Mouse (Mus musculus) stomach, embryonic 14.5 days (tissue): ENCODE measurements around the gene Epha2. TPM values are rescaled to one million over a fixed set of nuclear protein-coding genes. Genes with fewer than 3 reads are reported as not detected.

ENCODE experiments used
- ATAC-seq: fragments of 200-750 bp; cut with Nextera tagmentation; 2 replicates; pipeline ENCODE4 v1.8.0; 2017; ENCODE audit warnings: low read depth, moderate TSS enrichment; ENCODE audit not compliant: insufficient number of reproducible peaks, insufficient read depth, low FRiP score
- H3K27ac ChIP-seq: fragments of 300-500 bp; sonication (generic); 2 replicates; pipeline ENCODE4 v1.5.1; 2014; ENCODE audit warnings: mild to moderate bottlenecking, low read length, moderate library complexity, mixed read lengths
- H3K27me3 ChIP-seq: fragments of 300-500 bp; sonication (generic); 2 replicates; pipeline ENCODE4 v1.6.1; 2014; ENCODE audit warnings: low read length, control low read depth, mixed read lengths; ENCODE audit not compliant: control insufficient read depth, insufficient read depth
- H3K36me3 ChIP-seq: fragments of 300-500 bp; sonication (generic); 2 replicates; pipeline ENCODE4 v1.6.1; 2014; ENCODE audit warnings: mild to moderate bottlenecking, control low read depth, low read length, moderate library complexity, mixed read lengths; ENCODE audit not compliant: control insufficient read depth, insufficient read depth
- H3K4me1 ChIP-seq: fragments of 300-500 bp; sonication (generic); 2 replicates; pipeline ENCODE4 v1.6.1; 2014; ENCODE audit warnings: low read length, control low read depth, mixed read lengths; ENCODE audit not compliant: control insufficient read depth, insufficient read depth
- H3K4me2 ChIP-seq: fragments of 300-500 bp; sonication (generic); replicated peaks from 2 replicates; pipeline ENCODE4 v1.6.1; 2014; ENCODE audit warnings: low read depth, low read length, control low read depth
- H3K4me3 ChIP-seq: fragments of 300-500 bp; sonication (generic); 2 replicates; pipeline ENCODE4 v1.5.1; 2014; ENCODE audit warnings: low read depth, low read length, control low read depth
- H3K9ac ChIP-seq: fragments of 300-500 bp; sonication (generic); replicated peaks from 2 replicates; pipeline ENCODE4 v1.6.1; 2014; ENCODE audit warnings: low read depth, mild to moderate bottlenecking, control low read depth, low read length, moderate library complexity, mixed read lengths
- H3K9me3 ChIP-seq: fragments of 300-500 bp; sonication (generic); 2 replicates; pipeline ENCODE4 v1.6.1; 2016; ENCODE audit warnings: low read depth, low read length, control low read depth; ENCODE audit not compliant: control insufficient read depth
- WGBS: fragments of 180-500 bp; shearing (Covaris S2); extraction: QIAGEN DNeasy Blood & Tissue Kit; methylation state at CpG from one replicate; pipeline ENCODE4 v1.1.7; 2014; 5-methylcytosine and 5-hydroxymethylcytosine counted together
- polyA plus RNA-seq: library from polyadenylated mRNA; unstranded; fragments of >200 nt; fragmentation: Nextera tagmentation; extraction: Ambion mirVana; gene quantifications from 2 replicates; pipeline ENCODE4 v1.2.1, GENCODE M21; 2014

Gene Epha2
- polyA plus RNA-seq, 1 experiment from 2014 or later: 2.8 TPM

DNA sequence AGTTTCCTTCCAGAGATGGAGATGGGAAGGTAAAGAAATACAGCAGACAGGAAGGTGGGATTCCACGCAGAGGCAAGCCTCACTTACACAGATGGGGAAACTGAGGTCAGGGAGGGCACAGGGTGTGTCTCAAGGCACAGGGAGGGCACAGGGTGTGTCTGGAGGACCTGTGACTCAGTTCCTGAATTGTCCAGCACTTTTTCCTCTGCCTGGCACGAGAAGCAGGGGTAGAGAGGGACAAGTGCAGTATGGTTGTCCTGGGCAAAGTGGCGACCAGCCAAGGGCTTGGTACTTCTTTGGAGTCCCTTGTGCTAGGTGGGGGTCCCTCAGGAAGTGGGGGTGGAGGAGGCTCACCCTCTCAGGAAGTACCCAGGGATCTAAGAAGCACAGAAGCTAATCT lies 19.0 kb upstream of the Epha2 start:
- no peak overlapping the region for H3K4me2 ChIP-seq
- WGBS: 53% methylated on average over 3 of the region's 3 CpGs
- H3K27ac ChIP-seq: no peak overlapping the region
- H3K36me3 ChIP-seq: no peaks in the 10 kb centered on the region
- H3K4me3 ChIP-seq: no peak overlapping the region
- ATAC-seq: no peak
- H3K4me1 ChIP-seq: peaks cover 36% of the 10 kb centered on the region
- H3K9me3 ChIP-seq: no peaks in the 10 kb centered on the region
- H3K9ac ChIP-seq: no peak overlapping the region
- H3K27me3 ChIP-seq: no peaks in the 10 kb centered on the region

DNA sequence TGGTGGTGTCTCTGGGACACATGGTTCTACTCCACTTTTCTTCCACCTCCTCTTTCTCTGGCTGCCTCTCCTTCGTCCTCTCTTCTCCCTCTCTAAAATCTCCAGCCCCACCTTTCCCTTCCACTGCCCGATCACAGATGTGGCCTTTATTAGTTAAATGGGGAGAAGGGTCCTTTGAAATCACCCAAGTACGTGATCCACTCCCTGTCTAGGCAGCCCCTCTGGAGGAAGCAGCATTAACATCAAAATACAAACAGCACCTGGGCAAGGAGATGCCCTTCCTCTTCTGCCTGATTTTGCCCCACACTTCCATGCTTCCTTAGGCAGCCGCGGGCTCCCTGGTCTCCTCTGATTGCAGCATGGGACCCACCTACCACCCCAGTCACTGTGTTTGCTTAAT lies 18.4 kb upstream of the Epha2 start:
- no peak overlapping the region for H3K4me3 ChIP-seq
- no peak overlapping the region for H3K9ac ChIP-seq
- no peaks in the 10 kb centered on the region for H3K9me3 ChIP-seq
- H3K27me3 ChIP-seq: no peaks in the 10 kb centered on the region
- no peak for ATAC-seq
- H3K4me2 ChIP-seq: no peak overlapping the region
- 58% methylated on average over 5 of the region's 5 CpGs for WGBS
- peaks cover 35% of the 10 kb centered on the region for H3K4me1 ChIP-seq
- no peak overlapping the region for H3K27ac ChIP-seq
- no peaks in the 10 kb centered on the region for H3K36me3 ChIP-seq

DNA sequence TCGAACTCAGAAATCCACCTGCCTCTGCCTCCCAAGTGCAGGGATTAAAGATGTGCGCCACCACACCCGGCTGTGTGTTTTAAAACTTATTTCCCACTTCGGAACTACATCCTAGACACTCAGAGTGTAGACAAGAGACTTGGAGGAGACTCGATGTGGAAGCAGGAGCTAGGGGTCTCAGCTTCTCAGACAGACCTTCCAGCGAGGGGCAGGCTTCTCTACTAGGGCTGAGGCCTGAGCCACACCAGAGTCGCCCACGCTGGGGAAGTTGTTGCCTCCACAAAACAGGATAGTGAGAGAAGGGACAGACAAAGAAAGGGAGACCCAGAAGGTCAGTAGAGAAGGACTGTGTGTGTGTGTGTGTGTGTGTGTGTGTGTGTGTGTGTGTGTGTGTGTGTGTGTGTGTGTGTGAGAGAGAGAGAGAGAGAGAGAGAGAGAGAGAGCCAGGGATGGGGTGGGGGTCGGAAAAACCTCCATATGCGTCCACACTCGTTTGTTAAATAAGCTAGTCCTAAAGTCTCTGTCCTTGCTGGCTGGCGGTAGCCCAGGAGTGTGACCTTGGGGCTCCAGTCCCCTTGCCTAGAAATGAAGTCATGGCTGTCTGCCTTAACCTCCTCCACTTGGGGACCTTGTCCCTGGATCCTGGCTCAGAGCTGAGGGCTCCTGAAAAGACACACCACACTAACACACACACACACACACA lies 17.7 kb upstream of the Epha2 start:
- Histone ChIP-seq H3K27me3 (no peaks in the 10 kb centered on the region), H3K36me3 (no peaks in the 10 kb centered on the region), H3K4me1 (peaks cover 28% of the 10 kb centered on the region), H3K9ac (no peak overlapping the region), H3K27ac (no peak overlapping the region), H3K4me3 (no peak overlapping the region), H3K9me3 (no peaks in the 10 kb centered on the region), H3K4me2 (no peak overlapping the region)
- no peak for ATAC-seq
- 62% methylated on average over 12 of the region's 12 CpGs for WGBS

DNA sequence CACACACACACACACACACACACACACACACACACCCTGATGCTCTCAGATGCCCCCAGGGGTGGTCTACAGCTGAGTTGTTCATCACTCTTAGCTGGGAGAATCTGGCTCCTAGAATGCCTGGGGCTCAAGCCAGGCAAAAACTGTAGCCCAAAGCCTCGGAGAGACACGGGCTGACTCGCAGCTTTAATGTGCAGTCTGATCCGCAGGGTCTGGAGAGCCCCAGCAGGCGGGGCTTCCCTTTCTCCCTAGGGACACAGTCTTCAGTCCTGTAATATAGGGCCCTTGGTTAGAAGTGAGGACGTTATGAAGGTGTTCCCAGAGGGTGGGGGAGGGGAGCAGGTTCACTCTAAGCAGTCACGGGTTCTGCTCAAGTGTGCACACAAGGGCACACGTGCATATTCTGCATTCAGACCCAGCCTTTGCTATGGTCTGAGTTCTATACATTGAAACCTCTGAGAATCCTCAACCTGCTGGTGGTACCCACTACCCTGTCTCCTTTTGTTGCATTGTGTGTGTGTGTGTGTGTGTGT lies 17.1 kb upstream of the Epha2 start:
- 23% methylated on average over 8 of the region's 8 CpGs for WGBS
- Histone ChIP-seq H3K27ac (no peak overlapping the region), H3K27me3 (no peaks in the 10 kb centered on the region), H3K4me2 (no peak overlapping the region), H3K4me1 (peaks cover 28% of the 10 kb centered on the region; the same call in 1 of the 2 replicates), H3K9ac (no peak overlapping the region), H3K36me3 (no peaks in the 10 kb centered on the region), H3K9me3 (no peaks in the 10 kb centered on the region), H3K4me3 (no peak overlapping the region)
- no peak for ATAC-seq

DNA sequence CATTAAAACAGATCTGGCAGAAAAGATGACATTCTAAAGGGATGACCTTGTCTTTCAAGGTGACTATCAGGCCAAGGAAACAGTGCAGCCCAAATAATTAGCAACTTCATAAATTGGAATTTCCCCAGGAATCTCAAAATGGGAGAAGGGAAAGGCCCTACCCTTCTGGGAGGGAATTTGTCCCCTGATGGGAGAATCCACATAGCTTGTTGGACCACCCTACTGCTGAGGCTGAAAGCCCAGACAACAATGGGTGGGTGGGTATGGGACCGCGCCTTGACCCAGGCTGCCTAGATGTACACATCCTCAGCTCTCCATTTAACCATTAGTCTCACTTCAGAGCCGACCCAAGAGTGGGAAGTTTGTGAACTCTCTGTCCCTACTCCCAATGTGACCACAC lies 16.6 kb upstream of the Epha2 start:
- Histone ChIP-seq H3K9me3 (no peaks in the 10 kb centered on the region), H3K27ac (no peak overlapping the region), H3K4me2 (no peak overlapping the region), H3K36me3 (no peaks in the 10 kb centered on the region), H3K9ac (no peak overlapping the region), H3K4me1 (peaks cover 28% of the 10 kb centered on the region; the same call in 1 of the 2 replicates), H3K27me3 (no peaks in the 10 kb centered on the region), H3K4me3 (no peak overlapping the region)
- ATAC-seq: no peak
- 65% methylated on average over 3 of the region's 3 CpGs for WGBS

DNA sequence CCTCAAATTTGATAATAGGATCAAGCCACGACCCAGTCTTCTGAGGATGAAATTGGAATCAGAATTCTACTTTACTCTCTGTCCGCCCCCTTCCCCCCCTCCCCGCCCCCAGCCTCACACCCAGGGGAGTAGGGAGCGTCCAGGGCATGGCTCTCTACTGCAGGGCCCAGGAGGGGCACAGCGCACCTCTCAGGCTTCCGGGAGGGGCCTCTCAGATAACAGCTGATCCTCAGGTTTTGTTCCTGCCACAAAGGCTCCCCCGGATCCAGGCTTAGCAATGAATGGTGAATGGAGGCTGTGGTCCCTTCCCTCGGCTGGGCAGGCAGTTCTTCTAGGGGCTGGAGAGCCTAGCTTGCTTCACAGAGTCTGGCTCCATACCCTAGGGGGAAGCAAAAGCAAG lies 15.9 kb upstream of the Epha2 start:
- 34% methylated on average over 8 of the region's 8 CpGs for WGBS
- no peaks in the 10 kb centered on the region for H3K36me3 ChIP-seq
- H3K4me2 ChIP-seq: no peak overlapping the region
- H3K27ac ChIP-seq: no peak overlapping the region
- ATAC-seq: no peak
- no peaks in the 10 kb centered on the region for H3K9me3 ChIP-seq
- H3K4me3 ChIP-seq: no peak overlapping the region
- no peak overlapping the region for H3K9ac ChIP-seq
- no peaks in the 10 kb centered on the region for H3K27me3 ChIP-seq
- H3K4me1 ChIP-seq: peaks cover 28% of the 10 kb centered on the region; the same call in 1 of the 2 replicates

DNA sequence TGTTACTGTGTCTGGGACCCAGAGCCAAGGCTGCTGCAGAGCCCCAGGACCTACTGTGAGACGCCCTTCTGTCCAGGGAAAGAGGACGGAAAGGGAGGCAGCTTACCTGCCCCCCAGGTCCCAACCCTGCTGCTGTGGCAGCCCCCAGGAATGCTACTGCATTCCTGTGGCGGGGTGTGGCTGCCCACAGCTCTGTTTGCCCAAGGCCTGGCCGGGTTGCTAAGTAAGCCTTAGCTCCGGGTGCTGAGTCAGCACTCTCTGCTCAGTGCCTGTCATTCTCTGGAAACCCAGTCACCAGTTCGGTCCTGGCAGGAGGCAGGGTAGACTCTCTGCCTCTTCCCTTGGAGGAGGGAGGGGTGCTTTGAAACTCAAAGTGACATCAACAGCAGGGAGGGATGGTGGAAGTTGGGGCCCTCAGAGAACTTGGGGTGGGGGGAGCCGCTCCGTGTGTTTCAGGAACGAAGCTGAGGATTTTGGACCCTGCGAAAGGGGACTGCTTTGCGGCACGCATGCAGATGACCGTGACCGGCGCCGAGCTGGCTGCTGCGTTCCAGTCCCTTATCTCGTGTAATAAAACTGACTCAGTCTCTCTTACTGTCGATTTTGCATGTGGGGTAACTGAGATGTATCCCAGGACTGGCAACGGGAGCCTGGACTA lies 14.1 kb upstream of the Epha2 start:
- peak; percentile 72 for ATAC-seq
- H3K9me3 ChIP-seq: no peaks in the 10 kb centered on the region
- H3K4me3 ChIP-seq: no peak overlapping the region
- no peak overlapping the region for H3K9ac ChIP-seq
- 0 out of 2 replicates have a peak overlapping the region, but pooled peaks have one; percentile 34 for H3K27ac ChIP-seq
- no peaks in the 10 kb centered on the region for H3K36me3 ChIP-seq
- H3K4me2 ChIP-seq: 0 out of 2 replicates have a peak overlapping the region, but pooled peaks have one; percentile 4
- H3K4me1 ChIP-seq: peaks cover 25% of the 10 kb centered on the region; the same call in 1 of the 2 replicates
- 14% methylated on average over 20 of the region's 20 CpGs for WGBS
- H3K27me3 ChIP-seq: no peaks in the 10 kb centered on the region

DNA sequence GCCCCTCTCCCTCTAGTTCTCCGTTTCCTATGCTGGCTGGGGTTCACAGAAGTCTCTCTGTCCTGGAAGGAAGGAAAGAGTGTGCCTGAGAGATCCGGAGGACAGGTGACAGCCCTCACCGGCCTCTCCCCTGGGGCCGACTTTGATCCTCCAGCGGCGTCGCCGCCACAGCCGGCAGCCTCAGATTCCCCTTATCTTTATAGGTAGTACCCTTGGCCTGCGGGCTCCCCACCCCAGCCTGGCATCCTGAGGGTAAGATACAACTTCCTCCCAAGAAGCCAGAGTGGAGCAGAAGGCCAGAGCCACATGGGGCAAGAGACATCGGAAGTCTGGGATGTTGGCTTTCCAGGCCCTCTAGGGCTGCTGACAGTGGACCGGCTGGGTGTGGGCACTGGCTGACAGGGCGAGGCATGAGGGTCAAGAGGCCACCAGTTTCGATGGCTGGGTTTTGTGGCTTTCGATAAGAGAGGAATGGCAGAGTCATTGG lies 13.5 kb upstream of the Epha2 start:
- no peaks in the 10 kb centered on the region for H3K27me3 ChIP-seq
- 16% methylated on average over 15 of the region's 15 CpGs for WGBS
- 0 out of 2 replicates have a peak overlapping the region, but pooled peaks have one; percentile 34 for H3K27ac ChIP-seq
- ATAC-seq: 0 out of 2 replicates have a peak, but pooled peaks have one; percentile 11
- no peak overlapping the region for H3K4me2 ChIP-seq
- no peaks in the 10 kb centered on the region for H3K36me3 ChIP-seq
- H3K4me1 ChIP-seq: peaks cover 20% of the 10 kb centered on the region; the same call in 1 of the 2 replicates
- H3K9me3 ChIP-seq: no peaks in the 10 kb centered on the region
- no peak overlapping the region for H3K9ac ChIP-seq
- no peak overlapping the region for H3K4me3 ChIP-seq
